Mouse (Mus musculus): Measurements from ENCODE around the gene Scml4. TPM values are rescaled to one million over a fixed set of nuclear protein-coding genes. Genes with fewer than 3 reads are reported as not detected.

Gene Scml4
- polyA plus RNA-seq, 1 experiment from 2014 or later: 1.4 TPM

- no peak overlapping the region for H3K9ac ChIP-seq (ENCODE audit: low read length)
- no peaks in the 10 kb centered on the region for H3K27me3 ChIP-seq (ENCODE audit: control insufficient read depth, insufficient read depth, low read length)
- no peak for DNase-seq (ENCODE audit: low spot score)
- no peak for ATAC-seq (replicated peaks; ENCODE audit: low FRiP score)
- no peaks in the 10 kb centered on the region for H3K9me3 ChIP-seq (ENCODE audit: control insufficient read depth, low read length)
- no peaks in the 10 kb centered on the region for H3K36me3 ChIP-seq (ENCODE audit: control insufficient read depth, insufficient read depth, low read length)
- WGBS: 84% methylated on average over 3 of the region's 3 CpGs
- no peak overlapping the region for H3K4me2 ChIP-seq (ENCODE audit: low read depth, low read length, severe bottlenecking)
- no peak overlapping the region for H3K27ac ChIP-seq (ENCODE audit: low read depth, low read length)
- no peak overlapping the region for H3K4me3 ChIP-seq (ENCODE audit: low read depth, low read length)
- H3K4me1 ChIP-seq (replicated peaks; ENCODE audit: control insufficient read depth, insufficient read depth, low read length): peaks cover 6% of the 10 kb centered on the region; the same call in 1 of the 2 replicates
These were observed 141.3 kb downstream of the Scml4 start for GRCm38 (mm10) chr10:43001433-43001832.

GRCm38 (mm10) chr10:43002066-43002678 lies 142.0 kb downstream of the Scml4 start:
- H3K36me3 ChIP-seq (ENCODE audit: control insufficient read depth, insufficient read depth, low read length): no peaks in the 10 kb centered on the region
- peak overlapping the region; percentile 14; the same call in 1 of the 2 replicates for H3K4me3 ChIP-seq (ENCODE audit: low read depth, low read length)
- ATAC-seq (replicated peaks; ENCODE audit: low FRiP score) (no peak), DNase-seq (ENCODE audit: low spot score) (no peak)
- no peak overlapping the region for H3K27ac ChIP-seq (ENCODE audit: low read depth, low read length)
- H3K27me3 ChIP-seq (ENCODE audit: control insufficient read depth, insufficient read depth, low read length): no peaks in the 10 kb centered on the region
- no peak overlapping the region for H3K9ac ChIP-seq (ENCODE audit: low read length)
- H3K4me1 ChIP-seq (replicated peaks; ENCODE audit: control insufficient read depth, insufficient read depth, low read length): peaks cover 6% of the 10 kb centered on the region; the same call in 1 of the 2 replicates
- H3K9me3 ChIP-seq (ENCODE audit: control insufficient read depth, low read length): no peaks in the 10 kb centered on the region
- 9% methylated on average over 13 of the region's 13 CpGs for WGBS
- H3K4me2 ChIP-seq (ENCODE audit: low read depth, low read length, severe bottlenecking): peak overlapping the region; percentile 46

GRCm38 (mm10) chr10:43002721-43003465 lies 142.7 kb downstream of the Scml4 start:
- Histone ChIP-seq H3K36me3 (ENCODE audit: control insufficient read depth, insufficient read depth, low read length) (no peaks in the 10 kb centered on the region), H3K27me3 (ENCODE audit: control insufficient read depth, insufficient read depth, low read length) (no peaks in the 10 kb centered on the region), H3K27ac (ENCODE audit: low read depth, low read length) (no peak overlapping the region), H3K4me2 (ENCODE audit: low read depth, low read length, severe bottlenecking) (peak overlapping the region; percentile 46), H3K4me1 (replicated peaks; ENCODE audit: control insufficient read depth, insufficient read depth, low read length) (peaks cover 6% of the 10 kb centered on the region; the same call in 1 of the 2 replicates), H3K9me3 (ENCODE audit: control insufficient read depth, low read length) (no peaks in the 10 kb centered on the region), H3K9ac (ENCODE audit: low read length) (peak overlapping the region; percentile 39; the same call in 1 of the 2 replicates), H3K4me3 (ENCODE audit: low read depth, low read length) (peak overlapping the region; percentile 14; the same call in 1 of the 2 replicates)
- 8% methylated on average over 25 of the region's 25 CpGs for WGBS
- no peak for DNase-seq (ENCODE audit: low spot score)
- ATAC-seq (replicated peaks; ENCODE audit: low FRiP score): no peak

DNA sequence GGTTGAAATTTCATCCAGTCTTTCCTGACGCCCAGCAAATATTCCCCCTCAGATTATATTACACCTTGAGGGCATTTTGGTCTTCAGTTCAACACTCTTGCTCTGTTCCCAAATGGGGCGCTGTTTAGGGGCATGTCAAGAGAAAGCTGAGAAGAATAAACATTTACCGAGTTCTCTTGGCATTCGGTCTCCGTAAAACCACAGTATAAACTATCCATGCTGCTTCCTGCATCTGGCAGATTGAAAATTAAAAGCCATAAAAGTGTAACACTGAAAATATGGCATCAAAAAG lies 143.2 kb downstream of the Scml4 start:
- Histone ChIP-seq H3K27me3 (ENCODE audit: control insufficient read depth, insufficient read depth, low read length) (no peaks in the 10 kb centered on the region), H3K36me3 (ENCODE audit: control insufficient read depth, insufficient read depth, low read length) (no peaks in the 10 kb centered on the region), H3K27ac (ENCODE audit: low read depth, low read length) (no peak overlapping the region), H3K4me2 (ENCODE audit: low read depth, low read length, severe bottlenecking) (no peak overlapping the region), H3K9ac (ENCODE audit: low read length) (no peak overlapping the region), H3K4me1 (replicated peaks; ENCODE audit: control insufficient read depth, insufficient read depth, low read length) (peaks cover 6% of the 10 kb centered on the region; the same call in 1 of the 2 replicates), H3K4me3 (ENCODE audit: low read depth, low read length) (no peak overlapping the region), H3K9me3 (ENCODE audit: control insufficient read depth, low read length) (no peaks in the 10 kb centered on the region)
- WGBS: 54% methylated on average over 5 of the region's 5 CpGs
- no peak for ATAC-seq (replicated peaks; ENCODE audit: low FRiP score)
- DNase-seq (ENCODE audit: low spot score): no peak

- 90% methylated on average over 16 of the region's 16 CpGs for WGBS
- H3K27ac ChIP-seq (ENCODE audit: low read depth, low read length): no peak overlapping the region
- ATAC-seq (replicated peaks; ENCODE audit: low FRiP score): no peak
These were observed 144.1 kb downstream of the Scml4 start for GRCm38 (mm10) chr10:43004174-43004734.

DNA sequence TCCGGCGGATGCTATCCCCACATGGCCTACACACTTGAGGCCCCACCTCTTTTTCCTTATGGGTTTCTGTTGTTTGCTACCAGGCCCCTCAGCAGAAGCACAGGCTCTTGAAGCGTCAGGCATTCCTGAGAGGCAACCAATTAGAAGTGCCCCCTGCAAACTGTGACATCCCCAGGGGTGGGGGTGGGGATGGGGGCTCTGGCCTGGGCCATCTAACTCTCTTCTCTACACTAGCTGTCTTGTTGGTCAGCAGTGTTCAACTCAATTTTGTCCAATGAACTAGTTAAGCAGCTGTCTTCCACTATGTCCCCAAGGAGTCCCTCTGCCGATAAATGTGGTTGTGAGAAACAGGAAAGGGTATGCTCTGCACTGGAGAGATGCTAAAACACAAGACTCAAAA lies 144.9 kb downstream of the Scml4 start:
- Histone ChIP-seq H3K9ac (ENCODE audit: low read length) (no peak overlapping the region), H3K4me1 (replicated peaks; ENCODE audit: control insufficient read depth, insufficient read depth, low read length) (peaks cover 6% of the 10 kb centered on the region; the same call in 1 of the 2 replicates), H3K9me3 (ENCODE audit: control insufficient read depth, low read length) (no peaks in the 10 kb centered on the region), H3K36me3 (ENCODE audit: control insufficient read depth, insufficient read depth, low read length) (no peaks in the 10 kb centered on the region), H3K27me3 (ENCODE audit: control insufficient read depth, insufficient read depth, low read length) (no peaks in the 10 kb centered on the region), H3K4me2 (ENCODE audit: low read depth, low read length, severe bottlenecking) (no peak overlapping the region), H3K4me3 (ENCODE audit: low read depth, low read length) (no peak overlapping the region), H3K27ac (ENCODE audit: low read depth, low read length) (no peak overlapping the region)
- ATAC-seq (replicated peaks; ENCODE audit: low FRiP score) (no peak), DNase-seq (ENCODE audit: low spot score) (no peak)
- 84% methylated on average over 4 of the region's 4 CpGs for WGBS

More at GRCm38 (mm10) chr10:43004174-43004734, 144.1 kb downstream of the Scml4 start:
- H3K36me3 ChIP-seq (ENCODE audit: control insufficient read depth, insufficient read depth, low read length): no peaks in the 10 kb centered on the region
- no peak overlapping the region for H3K4me2 ChIP-seq (ENCODE audit: low read depth, low read length, severe bottlenecking)
- peaks cover 6% of the 10 kb centered on the region; the same call in 1 of the 2 replicates for H3K4me1 ChIP-seq (replicated peaks; ENCODE audit: control insufficient read depth, insufficient read depth, low read length)
- H3K9ac ChIP-seq (ENCODE audit: low read length): no peak overlapping the region
- DNase-seq (ENCODE audit: low spot score): no peak
- H3K4me3 ChIP-seq (ENCODE audit: low read depth, low read length): no peak overlapping the region
- no peaks in the 10 kb centered on the region for H3K9me3 ChIP-seq (ENCODE audit: control insufficient read depth, low read length)
- no peaks in the 10 kb centered on the region for H3K27me3 ChIP-seq (ENCODE audit: control insufficient read depth, insufficient read depth, low read length)

GRCm38 (mm10) chr10:43005677-43006076 lies 145.5 kb downstream of the Scml4 start:
- Histone ChIP-seq H3K9ac (ENCODE audit: low read length) (no peak overlapping the region), H3K4me3 (ENCODE audit: low read depth, low read length) (no peak overlapping the region), H3K4me2 (ENCODE audit: low read depth, low read length, severe bottlenecking) (no peak overlapping the region), H3K4me1 (replicated peaks; ENCODE audit: control insufficient read depth, insufficient read depth, low read length) (peaks cover 6% of the 10 kb centered on the region; the same call in 1 of the 2 replicates), H3K27me3 (ENCODE audit: control insufficient read depth, insufficient read depth, low read length) (no peaks in the 10 kb centered on the region), H3K36me3 (ENCODE audit: control insufficient read depth, insufficient read depth, low read length) (no peaks in the 10 kb centered on the region), H3K9me3 (ENCODE audit: control insufficient read depth, low read length) (no peaks in the 10 kb centered on the region), H3K27ac (ENCODE audit: low read depth, low read length) (no peak overlapping the region)
- ATAC-seq (replicated peaks; ENCODE audit: low FRiP score): no peak
- WGBS: 85% methylated on average over 7 of the region's 7 CpGs
- no peak for DNase-seq (ENCODE audit: low spot score)

DNA sequence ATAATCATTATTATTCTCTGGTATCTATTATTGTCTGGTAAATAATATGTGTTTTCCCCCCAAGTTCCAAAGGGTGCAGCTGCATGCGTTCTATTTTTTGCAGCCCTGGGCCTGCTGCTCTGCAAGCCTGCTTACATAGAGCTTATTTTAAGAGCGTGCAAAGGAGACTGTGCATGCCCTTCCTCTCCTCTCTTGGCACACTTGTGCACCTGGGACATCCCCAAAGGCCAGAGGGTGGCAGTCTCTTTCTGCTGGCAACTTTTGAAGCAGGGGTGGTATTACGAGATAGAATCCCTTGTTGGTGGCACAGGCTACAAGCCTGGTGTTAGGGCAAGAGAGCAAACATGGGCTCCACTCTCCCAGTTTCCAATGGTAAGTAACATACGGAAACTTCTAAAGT lies 146.4 kb downstream of the Scml4 start:
- Histone ChIP-seq H3K27ac (ENCODE audit: low read depth, low read length) (no peak overlapping the region), H3K4me1 (replicated peaks; ENCODE audit: control insufficient read depth, insufficient read depth, low read length) (peaks cover 6% of the 10 kb centered on the region; the same call in 1 of the 2 replicates), H3K9me3 (ENCODE audit: control insufficient read depth, low read length) (no peaks in the 10 kb centered on the region), H3K9ac (ENCODE audit: low read length) (no peak overlapping the region), H3K4me2 (ENCODE audit: low read depth, low read length, severe bottlenecking) (no peak overlapping the region), H3K4me3 (ENCODE audit: low read depth, low read length) (no peak overlapping the region), H3K36me3 (ENCODE audit: control insufficient read depth, insufficient read depth, low read length) (no peaks in the 10 kb centered on the region), H3K27me3 (ENCODE audit: control insufficient read depth, insufficient read depth, low read length) (no peaks in the 10 kb centered on the region)
- DNase-seq (ENCODE audit: low spot score): no peak
- WGBS: 82% methylated on average over 4 of the region's 4 CpGs
- ATAC-seq (replicated peaks; ENCODE audit: low FRiP score): no peak

Data from forebrain, embryonic 11.5 days (tissue).